Mouse (Mus musculus) gastrocnemius, postnatal 36 days (tissue): ENCODE measurements around the gene Lcmt2. TPM values are rescaled to one million over a fixed set of nuclear protein-coding genes. Genes with fewer than 3 reads are reported as not detected.
"Not testable (repeated sequence)": the region's sequence is repeated elsewhere in the genome, so short reads cannot be mapped to it uniquely, and the experiment has no call there.

Source experiments
- DNase-seq, 2 experiments: peaks; one replicate each; pipeline ENCODE4 v3.0.0; 2022
- intact Hi-C: fragments of 180-260 bp; cut with DNase I; formaldehyde crosslinking; loops from one replicate; pipeline ENCODE4 v1.15.1; 2025
- total RNA-seq, 2 experiments: library from RNA; stranded (reverse); gene quantifications; 2 replicates each; pipeline ENCODE4 v1.2.3; 2021

Lcmt2 gene
- total RNA-seq, 2 experiments from 2014 or later: 2.7 to 4.1 TPM

GRCm38 (mm10) chr2:121127536-121127935, 12.9 kb downstream of the Lcmt2 start:
- intact Hi-C loops: no loop called here
- no peak for DNase-seq

GRCm38 (mm10) chr2:121126302-121126701, 14.2 kb downstream of the Lcmt2 start:
- DNase-seq, intact Hi-C loops: not testable (repeated sequence)

- intact Hi-C loops: no loop called here
- DNase-seq: no peak
Observed at GRCm38 (mm10) chr2:121119260-121119659, 21.2 kb downstream of the Lcmt2 start.

- intact Hi-C loops: no loop called here
- no peak for DNase-seq
Observed at GRCm38 (mm10) chr2:121115418-121115817, 25.0 kb downstream of the Lcmt2 start.

GRCm38 (mm10) chr2:121109695-121110094, 30.8 kb downstream of the Lcmt2 start, which contains the start of gene Tgm7:
Tgm7 (minus strand) TSS chr2:121109795.
- intact Hi-C loops: no loop called here
- DNase-seq: no peak

GRCm38 (mm10) chr2:121105940-121106339, 34.5 kb downstream of the Lcmt2 start:
- no peak for DNase-seq
- intact Hi-C loops: no loop called here

- intact Hi-C loops: loop anchor here (5.0 kb wide), 3 partner anchors 60 to 220 kb away; partner anchors contain the start of gene Tmem62
- DNase-seq: peak; percentile 20 to 34
Observed at GRCm38 (mm10) chr2:121102051-121102450, 38.4 kb downstream of the Lcmt2 start.

- intact Hi-C loops: no loop called here
- DNase-seq: no peak
Observed at GRCm38 (mm10) chr2:121089751-121090150, 50.7 kb downstream of the Lcmt2 start.

GRCm38 (mm10) chr2:121088507-121088906, 51.9 kb downstream of the Lcmt2 start:
- intact Hi-C loops: no loop called here
- no peak for DNase-seq

- intact Hi-C loops: loop anchor here (1.0 kb wide), 1 partner anchor 9 kb away; no protein-coding TSS in a partner anchor
- no peak for DNase-seq
Observed at GRCm38 (mm10) chr2:121085480-121086185, 54.8 kb downstream of the Lcmt2 start, which contains the start of gene Tgm5. Tgm5 (minus strand) TSS chr2:121085841.

GRCm38 (mm10) chr2:121082626-121083025, 57.8 kb downstream of the Lcmt2 start:
- no peak for DNase-seq
- intact Hi-C loops: no loop called here

Other genes with a start within 250 kb of the Lcmt2 start
- gene Ubr1, start 169.9 kb downstream of the Lcmt2 start, total RNA-seq: 10 to 100 TPM; 20.1 to 26.0 TPM
- 1 to 10 TPM; 2.4 to 4.1 TPM for gene Tmem62, start 163.6 kb downstream of the Lcmt2 start, total RNA-seq
- gene Ccndbp1, start 132.2 kb downstream of the Lcmt2 start, total RNA-seq: 10 to 100 TPM; 16.5 to 19.3 TPM
- not detected for gene Epb42, start 103.6 kb downstream of the Lcmt2 start, total RNA-seq
- not detected for gene Tgm5, start 54.8 kb downstream of the Lcmt2 start, total RNA-seq
- gene Tgm7, start 30.9 kb downstream of the Lcmt2 start, total RNA-seq: not detected
- 10 to 100 TPM; 14.7 to 15.0 TPM for gene Adal, start 225 bp downstream of the Lcmt2 start, total RNA-seq
- 10 to 100 TPM; 10.2 to 11.5 TPM for gene Tubgcp4, start 30.0 kb upstream of the Lcmt2 start, total RNA-seq
- 1 to 10 TPM; 3.6 to 4.6 TPM for gene Zscan29, start 30.5 kb upstream of the Lcmt2 start, total RNA-seq
- gene Trp53bp1, start 130.8 kb upstream of the Lcmt2 start, total RNA-seq: 10 to 100 TPM; 14.2 to 16.0 TPM
- gene Map1a, start 148.9 kb upstream of the Lcmt2 start, total RNA-seq: 1 to 10 TPM; 6.7 to 8.1 TPM
- 10 to 100 TPM; 63.1 to 84.5 TPM for gene Ppip5k1, start 214.7 kb upstream of the Lcmt2 start, total RNA-seq
- gene Ckmt1, start 217.1 kb upstream of the Lcmt2 start, total RNA-seq: not detected
- gene Strc, start 246.5 kb upstream of the Lcmt2 start, total RNA-seq: under 1 TPM in 1 of 2 experiments, not detected in 1; 0.08 TPM